Mouse (Mus musculus): ENCODE measurements around the gene Wnk4.
A peak's percentile ranks its signal among the peaks of the same experiment; 100 is the strongest.

Gene Wnk4

DNA sequence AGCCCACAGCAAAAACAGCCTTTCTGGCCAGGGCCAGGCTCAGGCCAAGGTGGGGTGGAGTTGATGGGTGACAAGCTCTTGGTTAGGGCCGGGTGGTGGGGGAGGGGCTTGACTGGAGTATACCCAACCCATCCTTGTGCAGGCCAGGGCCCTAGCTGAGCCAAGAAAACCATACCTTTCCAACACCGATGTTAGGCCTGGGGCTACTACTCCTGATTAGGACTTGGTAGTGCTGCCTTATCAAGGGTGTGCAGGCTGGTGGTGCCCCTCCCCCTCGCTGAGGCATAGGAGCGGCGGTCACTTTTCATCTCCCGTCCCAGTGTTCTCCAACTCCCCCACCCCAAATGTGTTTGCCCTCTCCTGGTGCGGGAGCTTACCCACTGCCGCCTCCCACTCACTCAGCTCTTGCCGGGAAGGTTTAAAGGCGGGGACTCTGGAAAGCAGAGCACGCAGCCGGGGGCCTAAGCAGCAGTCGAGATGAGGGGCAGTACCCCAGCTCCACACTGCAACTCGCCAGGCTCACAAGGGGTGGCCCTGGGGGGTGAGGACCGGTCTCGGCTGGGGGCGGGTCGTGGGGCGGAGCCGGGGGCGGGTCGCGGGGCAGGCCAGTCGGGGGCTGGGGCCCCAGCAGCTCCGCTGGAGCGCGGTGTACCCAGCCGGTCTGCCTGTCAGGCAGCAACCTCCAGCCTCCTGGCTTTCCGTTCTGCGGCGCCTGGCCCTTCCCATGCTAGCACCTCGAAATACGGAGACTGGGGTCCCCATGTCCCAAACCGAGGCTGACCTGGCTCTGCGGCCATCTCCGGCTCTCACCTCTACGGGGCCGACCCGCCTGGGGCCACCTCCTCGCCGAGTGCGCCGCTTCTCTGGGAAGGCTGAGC lies at the start of gene Wnk4:
Gene Wnk4, plus strand, starts transcription at position 620 of the 878 bp plus-strand sequence.
- no peak for DNase-seq (ENCODE audit: low spot score in 2 of 2)

DNA sequence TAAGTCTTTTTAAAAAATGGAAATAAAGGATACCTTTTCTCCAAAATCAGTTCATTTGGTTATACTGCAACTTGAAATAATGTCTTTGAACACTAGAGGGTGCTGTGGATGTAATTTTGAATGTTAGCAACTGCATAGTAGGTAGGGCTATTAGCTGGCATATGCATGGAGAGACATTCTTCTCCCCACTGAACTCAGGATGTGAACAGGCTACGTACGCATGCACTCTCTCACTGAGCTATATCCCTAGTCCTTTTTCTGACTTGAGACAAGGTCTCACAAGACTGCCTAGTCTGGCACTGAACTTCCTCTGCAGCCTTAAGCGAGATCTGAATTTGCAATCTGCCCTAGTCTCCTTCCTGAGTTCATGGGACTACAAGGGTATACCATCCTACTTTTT lies 48.4 kb upstream of the Wnk4 start:
- DNase-seq (ENCODE audit: low spot score in 2 of 2) = no peak

DNA sequence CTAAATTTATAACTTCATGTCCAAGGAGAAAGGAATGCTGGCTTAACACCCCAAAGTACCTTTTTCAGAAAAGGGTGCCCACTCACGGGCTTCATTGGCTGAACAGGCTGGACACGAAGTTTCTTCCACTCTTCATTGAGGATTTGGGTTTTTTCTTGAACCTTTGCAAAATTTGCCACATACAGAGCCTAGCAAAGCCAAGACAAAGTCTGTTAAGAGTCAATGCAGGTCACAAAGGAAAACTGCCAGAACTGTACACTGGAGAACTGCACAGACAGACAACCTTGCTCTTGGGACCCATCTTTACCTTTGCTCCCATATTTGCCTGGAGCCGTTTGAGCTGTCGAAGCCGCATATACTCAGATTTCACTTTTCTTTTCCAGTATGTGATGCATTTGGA lies 43.4 kb upstream of the Wnk4 start:
- DNase-seq (ENCODE audit: low spot score in 2 of 2) = no peak

DNA sequence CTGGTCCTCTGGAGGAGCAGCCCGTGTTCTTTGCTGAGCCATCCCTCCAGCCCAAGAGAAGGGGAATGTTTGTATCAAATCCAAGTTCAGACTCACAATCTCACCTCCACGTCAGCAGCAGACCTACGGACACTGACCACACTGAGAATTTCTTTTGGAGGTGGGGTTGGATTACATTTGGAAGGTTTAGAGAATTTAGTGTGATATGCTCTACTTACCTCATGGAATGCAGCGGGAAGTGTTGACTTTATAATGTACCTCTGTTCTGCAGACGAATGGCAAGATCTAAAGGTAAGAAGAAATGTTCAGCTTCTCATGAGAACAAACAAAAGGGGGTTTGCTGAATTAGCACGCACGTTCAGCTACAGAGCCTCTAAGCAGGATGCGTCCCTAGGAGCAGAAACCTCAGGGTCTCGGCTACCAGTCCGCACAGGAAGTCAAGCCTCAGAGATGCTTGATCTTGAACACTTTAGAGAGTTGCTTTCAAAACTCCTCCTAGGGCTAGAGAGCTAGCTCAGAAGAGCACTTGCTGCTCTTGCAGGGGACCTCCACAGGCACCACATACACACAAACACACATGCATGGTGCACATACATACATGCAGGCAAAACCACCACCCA lies 41.8 kb upstream of the Wnk4 start:
- DNase-seq (ENCODE audit: low spot score in 2 of 2) = no peak

DNA sequence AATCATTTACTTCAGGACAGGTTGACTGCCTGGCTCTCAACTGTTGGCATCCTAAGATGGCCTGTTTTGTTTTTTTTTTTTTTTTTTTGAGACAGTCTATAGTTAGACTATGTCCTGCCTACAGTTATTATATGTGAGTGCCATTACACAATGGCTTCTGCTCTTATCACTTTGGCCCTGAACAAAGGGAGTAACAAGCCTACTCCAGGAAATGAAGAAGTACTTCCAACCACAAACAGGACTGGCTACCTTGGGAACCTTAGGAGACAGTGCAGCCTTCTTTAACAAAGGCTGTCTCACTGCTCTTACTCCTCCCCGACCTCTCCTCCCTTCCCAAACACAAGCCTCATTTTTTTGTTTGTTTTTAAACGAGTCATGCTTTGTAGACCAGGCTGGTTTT lies 39.5 kb upstream of the Wnk4 start:
- no peak for DNase-seq (ENCODE audit: low spot score in 2 of 2)

DNA sequence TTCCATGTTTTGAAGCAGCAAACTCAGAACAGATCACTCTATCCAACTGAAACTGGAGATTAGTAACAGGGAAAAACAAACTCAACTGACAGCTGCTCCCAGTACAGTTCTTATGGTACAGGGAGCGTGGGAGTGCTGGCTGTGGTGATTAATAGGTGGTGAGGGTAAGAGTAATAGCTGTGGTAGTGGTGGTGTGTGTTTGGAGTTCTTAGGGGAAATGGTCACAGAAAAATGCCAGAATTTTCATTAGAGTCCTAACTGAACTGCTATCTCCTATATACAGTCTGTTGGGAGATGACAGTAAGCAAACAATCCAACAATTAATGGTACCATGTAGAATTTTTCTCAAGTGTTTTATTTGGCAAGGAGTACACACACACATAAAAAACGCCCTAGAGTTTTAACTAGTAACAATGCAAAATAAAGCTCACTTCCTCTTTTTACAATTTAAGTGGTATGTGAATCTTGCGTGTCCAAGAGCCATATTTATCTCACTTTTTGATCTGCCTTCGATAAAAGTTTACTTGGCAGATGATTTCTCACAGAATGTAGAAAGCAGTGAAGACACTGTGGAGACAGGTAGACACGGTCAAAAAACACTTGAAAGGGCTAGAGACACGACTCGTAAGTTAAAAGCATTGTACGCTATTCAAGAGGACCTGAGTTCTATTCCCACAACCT lies 38.9 kb upstream of the Wnk4 start:
- DNase-seq (ENCODE audit: low spot score in 2 of 2) = no peak

DNA sequence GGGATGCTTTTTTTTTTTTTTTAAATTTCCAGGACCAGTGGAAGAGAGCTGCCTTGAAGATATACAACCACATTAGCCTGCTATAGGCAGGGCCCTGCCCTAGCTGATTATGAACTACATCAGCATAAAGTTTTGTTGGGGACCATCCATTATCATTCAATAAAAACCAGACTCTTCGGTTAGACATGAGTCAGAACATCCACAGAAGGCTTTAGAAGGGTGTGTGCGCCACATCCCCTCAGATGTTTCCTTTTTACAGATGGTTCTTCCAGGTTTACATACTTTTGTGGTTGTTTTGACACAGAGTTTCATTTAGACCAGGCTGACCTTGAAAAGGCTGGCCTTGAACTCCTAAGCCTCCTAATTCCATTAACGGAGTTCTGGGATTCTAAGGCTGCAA lies 36.0 kb upstream of the Wnk4 start:
- DNase-seq (ENCODE audit: low spot score in 2 of 2) = no peak

DNA sequence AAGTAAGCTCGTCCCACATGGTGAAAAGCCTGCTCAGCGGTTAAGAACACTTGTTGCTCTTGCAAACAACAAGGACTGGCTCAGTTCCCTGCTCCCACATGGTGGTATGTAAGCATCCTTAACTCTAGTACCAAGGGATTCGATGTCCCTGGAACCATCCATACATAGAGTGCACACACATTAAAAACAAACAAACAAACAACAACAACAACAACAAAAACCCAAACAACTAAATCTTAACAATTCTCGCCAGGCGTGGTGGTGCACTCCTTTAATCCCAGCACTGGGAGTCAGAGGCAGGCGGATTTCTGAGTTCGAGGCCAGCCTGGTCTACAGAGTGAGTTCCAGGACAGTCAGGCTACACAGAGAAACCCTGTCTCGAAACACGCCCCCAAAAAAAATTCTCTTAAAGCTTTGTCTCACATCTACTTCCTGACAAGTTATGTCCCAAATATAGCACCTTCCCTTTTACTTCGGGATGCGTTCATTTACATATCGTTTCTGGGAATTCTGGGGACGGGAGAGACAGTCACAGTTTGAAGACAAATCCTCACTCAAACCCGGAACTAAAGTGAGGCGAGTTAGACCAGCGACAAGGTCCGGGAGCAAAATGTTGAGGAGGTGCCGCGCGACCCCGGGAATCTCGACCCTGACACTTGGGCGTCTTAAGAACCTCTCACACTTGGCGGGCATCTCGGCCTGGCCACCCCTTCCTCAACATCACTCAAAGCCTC lies 34.9 kb upstream of the Wnk4 start:
- no peak for DNase-seq (ENCODE audit: low spot score in 2 of 2)

DNA sequence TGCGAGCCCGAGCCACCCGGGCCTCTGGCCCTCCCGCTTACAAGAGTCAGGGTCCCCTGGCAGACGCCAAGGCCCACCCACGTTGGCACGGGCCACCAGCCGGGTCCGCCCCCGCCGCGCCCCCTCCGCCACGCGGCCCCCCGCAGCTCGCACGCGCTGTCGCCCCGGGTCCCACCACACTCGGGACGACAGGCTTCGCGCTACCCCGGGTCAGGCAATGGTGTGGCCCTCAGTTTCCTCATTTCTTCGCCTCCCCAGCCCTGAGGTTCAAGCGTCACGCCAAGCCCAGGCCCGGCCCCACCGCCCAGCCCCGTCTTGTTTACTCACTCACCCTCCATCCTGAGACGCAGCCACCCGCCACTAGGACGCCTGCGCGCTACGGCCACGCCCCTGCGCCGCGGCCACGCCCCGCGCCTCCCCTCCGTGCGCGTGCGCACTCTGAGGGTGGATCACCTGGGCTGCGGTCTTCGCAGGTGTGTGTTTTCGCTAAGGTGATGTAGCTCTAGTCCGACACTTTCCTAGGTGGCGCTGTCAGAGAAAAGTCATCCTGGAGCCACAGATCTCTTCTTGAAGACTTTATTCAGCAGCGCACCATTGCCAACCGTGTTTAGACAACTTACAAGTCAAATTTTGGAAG lies 34.2 kb upstream of the Wnk4 start, which contains the start of gene Ezh1:
Gene Ezh1, minus strand, starts transcription at position 399 of the 637 bp plus-strand sequence.
- DNase-seq (ENCODE audit: low spot score in 2 of 2) = peak; percentile 88 to 92

DNA sequence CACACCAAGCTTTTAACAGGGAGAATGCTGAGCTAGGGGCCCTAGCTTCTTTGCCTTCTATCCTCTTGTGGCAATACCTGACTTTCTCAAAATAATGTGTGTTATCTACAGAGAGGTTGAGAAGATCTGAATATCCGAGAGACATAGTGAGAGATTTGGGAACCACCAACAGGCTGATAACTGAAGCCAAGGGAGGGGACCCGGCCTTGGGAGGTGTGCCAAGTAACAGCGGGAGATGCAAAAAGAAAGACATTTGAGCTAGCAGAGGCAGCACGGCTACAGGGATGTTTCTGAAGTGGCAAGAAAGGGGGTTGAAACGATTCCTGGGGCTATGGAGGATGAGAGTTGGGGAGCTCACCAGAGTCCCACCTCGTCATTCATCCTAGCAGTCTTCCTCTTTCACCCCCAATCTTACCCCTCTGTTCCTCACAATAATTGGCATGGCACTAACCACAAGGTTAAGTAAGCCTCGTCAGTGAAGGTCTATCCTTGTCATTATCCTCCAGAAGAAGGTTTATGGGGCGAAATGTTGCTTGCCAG lies 30.9 kb upstream of the Wnk4 start:
- DNase-seq (ENCODE audit: low spot score in 2 of 2) = no peak

DNA sequence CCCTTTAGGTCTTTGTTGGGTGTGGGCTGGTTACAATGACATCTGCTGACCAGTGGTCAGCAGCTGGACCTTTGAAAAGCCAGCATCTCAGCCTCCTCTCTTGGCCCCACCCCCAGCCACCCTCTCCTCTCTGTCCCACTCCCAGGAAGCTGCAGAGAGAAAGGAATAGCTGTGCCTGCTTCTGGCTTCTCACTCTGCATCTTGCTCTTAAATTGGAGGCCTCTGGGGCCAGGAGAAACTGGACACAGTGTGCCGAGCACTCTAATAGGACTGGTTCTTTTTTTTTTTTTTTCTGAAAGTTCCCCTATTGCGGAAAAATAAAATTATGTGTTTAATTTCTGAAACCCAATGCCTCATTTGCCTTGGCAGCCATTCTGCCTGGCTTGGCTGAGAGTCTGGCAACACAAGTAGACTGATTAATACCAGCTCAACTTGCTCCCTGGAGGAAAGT lies 30.3 kb upstream of the Wnk4 start:
- no peak for DNase-seq (ENCODE audit: low spot score in 2 of 2)

DNA sequence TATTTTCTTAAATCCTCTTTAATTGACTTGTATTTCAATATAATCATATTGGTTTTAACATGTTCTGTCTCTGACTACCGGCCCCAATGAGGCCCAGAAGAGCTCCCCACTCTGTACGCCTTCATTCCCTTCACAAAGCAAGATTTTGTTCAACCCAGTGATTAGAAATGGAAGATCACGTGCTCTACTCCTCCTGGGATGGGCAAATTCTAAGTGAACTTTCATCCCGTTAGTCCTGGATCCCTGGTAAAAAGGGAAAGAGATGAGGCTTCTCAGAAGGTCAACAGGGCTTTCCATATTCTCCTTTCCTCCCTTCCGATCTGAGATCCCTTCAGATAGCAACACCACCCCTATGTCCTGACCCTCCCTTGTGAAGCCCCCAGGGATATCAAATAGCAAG lies 29.8 kb upstream of the Wnk4 start:
- no peak for DNase-seq (ENCODE audit: low spot score in 2 of 2)

DNA sequence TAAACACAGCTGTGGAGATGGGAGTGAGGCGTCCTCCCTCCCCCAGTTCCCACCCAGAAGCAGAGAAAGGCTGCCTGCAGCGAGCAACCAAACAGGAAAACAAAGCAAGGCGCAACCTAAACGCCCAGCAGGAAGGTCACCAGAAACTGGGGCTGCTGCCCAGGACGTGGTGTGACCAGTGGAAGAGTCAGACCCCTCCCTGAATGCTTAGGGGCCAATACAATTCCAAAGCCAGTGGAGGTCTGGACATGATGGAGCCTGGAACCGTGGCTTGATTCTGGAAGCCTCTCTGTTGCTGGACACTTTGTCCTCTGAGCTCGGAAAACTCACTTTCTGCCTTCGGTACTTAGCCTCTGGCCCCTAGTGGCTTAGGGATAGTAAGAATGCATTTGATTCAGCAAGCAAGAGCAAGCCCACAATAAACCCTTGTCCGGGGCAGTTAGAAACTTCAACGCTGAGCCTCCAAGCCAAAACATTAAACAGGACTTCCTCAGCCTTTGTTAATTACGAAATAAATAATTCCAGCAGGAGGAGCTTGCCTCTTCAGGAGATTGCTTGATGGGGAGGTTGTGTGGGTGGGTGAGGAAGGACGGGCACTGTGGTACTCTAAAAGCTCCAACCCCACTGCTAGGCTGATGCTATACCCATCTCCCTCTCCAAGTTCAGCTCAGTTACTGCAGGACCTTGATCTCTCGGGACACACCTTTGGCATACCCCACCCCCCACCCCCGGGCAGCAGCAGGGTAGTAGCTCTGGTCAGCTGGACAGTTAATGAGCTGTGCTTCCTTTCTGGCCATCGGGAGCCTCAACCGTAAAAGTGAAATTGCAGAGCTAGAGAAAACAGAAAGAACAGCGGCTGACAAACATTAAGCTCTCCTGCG lies 29.1 kb upstream of the Wnk4 start:
- DNase-seq (ENCODE audit: low spot score in 2 of 2) = no peak

DNA sequence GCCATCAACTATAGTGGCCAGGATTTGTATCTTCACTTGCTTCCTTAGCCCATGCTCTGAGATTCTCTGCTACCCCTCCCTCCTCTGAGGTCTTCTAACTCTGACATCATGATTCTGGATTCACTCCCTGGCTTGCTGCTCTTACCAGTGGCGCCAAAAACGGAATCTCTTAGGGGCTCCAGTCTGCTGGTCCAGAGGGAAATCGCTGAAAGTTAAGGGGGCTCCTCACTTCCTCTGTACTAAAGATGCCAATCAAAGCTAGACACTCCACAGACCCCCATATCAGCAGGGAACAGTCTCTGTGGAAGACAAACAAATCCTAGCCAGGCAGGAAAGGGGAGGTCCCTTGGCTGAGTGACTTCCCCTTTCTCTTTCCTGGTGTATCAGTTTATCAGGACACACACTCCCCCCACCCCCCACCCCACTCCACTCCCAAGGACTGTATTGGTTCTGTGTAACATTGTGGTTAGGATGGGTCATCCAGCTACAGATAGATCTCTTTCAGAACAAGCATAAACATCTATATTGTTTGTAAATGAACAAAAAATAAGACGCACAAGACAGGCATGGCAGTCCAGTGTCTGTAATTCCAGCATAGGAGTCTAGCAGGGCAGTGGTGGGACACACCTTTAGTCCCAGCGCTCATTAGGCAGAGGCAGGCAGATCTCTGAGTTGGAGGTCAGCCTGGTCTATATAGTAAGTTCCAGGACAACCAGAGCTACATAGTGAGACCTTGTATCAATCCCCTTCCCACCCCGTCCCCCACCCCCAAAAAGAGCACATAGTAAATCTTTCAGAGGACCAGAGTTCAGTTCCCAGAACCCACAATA lies 28.1 kb upstream of the Wnk4 start:
- no peak for DNase-seq (ENCODE audit: low spot score in 2 of 2)

DNA sequence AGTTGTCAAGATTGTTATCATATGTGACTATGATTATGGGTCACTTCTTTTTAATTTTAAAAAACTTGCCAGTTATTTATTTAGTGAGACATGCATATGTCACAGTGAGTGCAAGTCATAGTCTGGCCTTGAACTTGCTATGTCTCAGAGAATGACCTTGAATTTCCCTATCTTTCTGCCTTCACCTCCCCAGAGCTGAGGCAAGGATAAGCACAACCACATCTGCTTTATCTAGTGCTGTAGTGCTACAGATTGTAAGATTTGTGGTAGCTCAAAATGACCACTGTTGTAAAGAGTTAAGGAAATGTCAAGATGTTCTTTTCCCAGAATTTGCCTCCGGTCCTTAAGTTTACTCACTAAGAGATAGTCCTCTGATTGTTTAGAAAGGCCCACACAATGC lies 27.1 kb upstream of the Wnk4 start:
- no peak for DNase-seq (ENCODE audit: low spot score in 2 of 2)

DNA sequence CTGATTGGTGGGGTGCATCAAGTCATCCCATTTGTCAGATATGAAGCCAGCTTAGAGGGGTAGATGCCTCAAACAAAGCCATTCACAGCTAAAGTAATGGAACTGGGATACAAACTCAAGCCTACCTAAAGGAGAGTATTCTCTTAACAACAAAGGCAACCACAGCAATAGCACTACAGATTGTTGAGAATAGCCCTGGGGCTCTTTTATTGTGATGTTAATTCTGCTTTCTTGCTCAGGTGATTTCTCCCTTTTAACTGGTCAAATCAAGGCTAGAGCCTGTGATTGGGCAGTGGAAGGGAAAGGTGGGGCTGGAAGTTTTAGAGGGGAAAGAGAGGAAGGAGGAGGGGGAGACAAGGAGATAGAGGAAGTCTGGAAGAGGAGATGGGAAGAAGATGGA lies 26.2 kb upstream of the Wnk4 start:
- no peak for DNase-seq (ENCODE audit: low spot score in 2 of 2)

DNA sequence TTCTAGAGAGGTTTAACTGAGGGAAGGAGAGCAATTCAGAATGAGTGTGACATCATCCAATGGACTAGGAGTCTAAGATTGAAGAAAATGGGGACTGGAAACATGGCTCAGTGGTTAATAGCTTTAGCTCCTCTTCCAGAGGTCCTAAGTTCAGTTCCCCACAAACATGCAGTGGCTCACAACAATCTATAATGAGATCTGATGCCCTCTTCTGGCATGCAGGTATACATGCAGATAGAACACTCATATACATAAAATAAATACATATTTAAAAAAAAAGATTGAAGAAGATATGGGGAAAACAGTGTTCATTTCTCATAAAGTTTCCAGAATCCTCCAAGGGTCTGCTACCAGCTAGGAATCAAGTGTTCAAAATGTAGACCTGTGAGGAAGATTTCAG lies 24.9 kb upstream of the Wnk4 start:
- no peak for DNase-seq (ENCODE audit: low spot score in 2 of 2)

DNA sequence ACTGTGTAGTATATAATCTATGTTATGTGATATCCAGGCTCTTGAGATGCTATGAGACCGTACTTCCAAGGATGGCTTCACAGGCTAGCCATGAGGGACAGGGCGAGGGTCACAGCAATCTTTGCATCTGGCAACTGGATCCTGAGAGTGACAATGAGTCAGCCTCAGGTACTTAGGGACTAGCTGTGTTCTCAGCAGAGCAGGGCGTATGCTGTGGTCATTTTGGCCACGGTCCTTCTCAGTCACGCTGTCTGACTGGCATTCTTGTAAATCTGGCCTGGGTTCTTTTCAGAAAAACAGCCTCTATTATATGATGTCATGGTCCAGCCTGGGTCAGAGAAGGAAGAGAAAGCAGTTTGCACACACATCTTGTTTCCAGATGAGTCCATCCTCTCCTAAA lies 23.6 kb upstream of the Wnk4 start:
- DNase-seq (ENCODE audit: low spot score in 2 of 2) = no peak

DNA sequence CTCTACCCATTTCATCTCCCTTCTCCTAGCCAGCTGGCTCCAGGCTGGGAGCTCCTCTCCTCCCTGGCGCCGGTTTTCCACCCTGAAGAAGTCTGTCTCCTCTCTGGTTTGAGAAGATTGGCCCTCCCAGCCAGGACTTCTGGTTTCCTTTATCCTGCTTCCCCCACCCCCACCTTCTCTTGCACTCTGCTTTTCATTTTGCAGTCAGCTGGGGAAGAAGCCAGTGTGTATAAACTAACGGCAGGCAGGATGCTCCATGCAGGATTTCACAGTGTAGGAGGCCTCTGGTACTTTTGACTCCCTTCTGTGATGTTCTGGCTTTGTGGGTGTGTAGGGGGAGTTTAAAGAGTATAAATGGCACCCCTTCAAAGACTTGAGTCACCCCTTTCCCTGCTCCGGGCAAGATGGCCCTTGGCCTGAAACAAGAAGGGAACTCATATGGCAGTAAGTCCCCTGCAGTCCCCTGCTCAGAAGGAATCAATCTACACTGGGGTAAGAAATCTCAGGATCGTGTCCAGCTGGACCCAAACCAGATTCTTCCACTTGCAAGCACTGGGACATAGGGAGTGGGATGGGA lies 22.2 kb upstream of the Wnk4 start:
- peak; percentile 45 to 47 for DNase-seq (ENCODE audit: low spot score in 2 of 2)

Measured in frontal cortex, postnatal 36 days (tissue).